Mouse (Mus musculus) kidney, adult 2 months (tissue): Measurements from ENCODE around the gene Oaz3. TPM values are rescaled to one million over a fixed set of nuclear protein-coding genes. Genes with fewer than 3 reads are reported as not detected.

Experiments used
- DNase-seq: peaks from one replicate; pipeline ENCODE4 v3.0.0; 2021
- H3K27ac ChIP-seq: fragments of 200-500 bp; 2 replicates; pipeline ENCODE4 v1.5.1; 2012; ENCODE audit warnings: low read depth, low read length, control low read depth, inconsistent platforms; ENCODE audit not compliant: insufficient read depth
- H3K27me3 ChIP-seq: fragments of 200-500 bp; replicated peaks from 2 replicates; pipeline ENCODE4 v1.6.1; 2012; ENCODE audit warnings: mild to moderate bottlenecking, moderate library complexity, low read length, inconsistent platforms; ENCODE audit not compliant: control insufficient read depth, insufficient read depth
- H3K36me3 ChIP-seq: fragments of 200-500 bp; 2 replicates; pipeline ENCODE4 v1.6.1; 2012; ENCODE audit warnings: mild to moderate bottlenecking, moderate library complexity, low read length, inconsistent platforms; ENCODE audit not compliant: control insufficient read depth, insufficient read depth
- H3K4me1 ChIP-seq: fragments of 200-500 bp; 2 replicates; pipeline ENCODE4 v1.6.1; 2011; ENCODE audit warnings: low read length; ENCODE audit not compliant: control insufficient read depth, insufficient read depth
- H3K4me3 ChIP-seq: fragments of 200-500 bp; 2 replicates; pipeline ENCODE4 v1.5.1; 2011; ENCODE audit warnings: mild to moderate bottlenecking, low read depth, low read length, control low read depth; ENCODE audit not compliant: insufficient read depth
- CTCF ChIP-seq: fragments of 200-500 bp; conservative IDR thresholded peaks from 2 replicates; pipeline ENCODE4 v1.5.1; 2011; ENCODE audit warnings: low read depth, mild to moderate bottlenecking, control low read depth, low read length, moderate library complexity, mixed read lengths; ENCODE audit not compliant: insufficient read depth, insufficient read length
- POLR2A ChIP-seq: fragments of 200-500 bp; IDR thresholded peaks from one replicate; pipeline ENCODE4 v1.6.1; 2011; ENCODE audit warnings: low read depth, low read length, control low read depth
- WGBS: fragments of 180-500 bp; shearing (Covaris S2); methylation state at CpG from one replicate; pipeline ENCODE4 v1.1.7; 2018; 5-methylcytosine and 5-hydroxymethylcytosine counted together
- polyA plus RNA-seq: library from polyadenylated mRNA; depleted of rRNA; stranded (reverse); fragments of >200 nt; gene quantifications from 2 replicates; pipeline ENCODE4 v1.2.3, GENCODE M21; 2012; rRNA removed

The Oaz3 gene
- polyA plus RNA-seq, result 0.25 and 1.0 TPM in 2 replicates

GRCm38 (mm10) chr3:94443597-94443964 lies at the start of gene Oaz3:
Gene Oaz3, minus strand, starts transcription at chr3:94443915.
- TF ChIP-seq CTCF (no peak), POLR2A (no peak)
- DNase-seq, result no peak
- no peaks in the 10 kb centered on the region for H3K4me1 ChIP-seq
- WGBS, result 1% methylated on average over 24 of the region's 24 CpGs
- peak within 1 kb of the TSS; percentile 97 for H3K4me3 ChIP-seq
- peaks cover 8% of the 10 kb centered on the region; the same call in 1 of the 2 replicates for H3K36me3 ChIP-seq
- no peaks in the 10 kb centered on the region for H3K27me3 ChIP-seq
- peak within 1 kb of the TSS; percentile 76 for H3K27ac ChIP-seq

- Histone ChIP-seq H3K4me3 (no peak overlapping the region), H3K4me1 (no peaks in the 10 kb centered on the region), H3K27me3 (no peaks in the 10 kb centered on the region), H3K27ac (no peak overlapping the region), H3K36me3 (no peaks in the 10 kb centered on the region)
- no peak for TF ChIP-seq POLR2A
- 74% methylated on average over 6 of the region's 6 CpGs for WGBS
- DNase-seq, result no peak
Measured at GRCm38 (mm10) chr3:94487581-94487980, 43.9 kb upstream of the Oaz3 start.

DNA sequence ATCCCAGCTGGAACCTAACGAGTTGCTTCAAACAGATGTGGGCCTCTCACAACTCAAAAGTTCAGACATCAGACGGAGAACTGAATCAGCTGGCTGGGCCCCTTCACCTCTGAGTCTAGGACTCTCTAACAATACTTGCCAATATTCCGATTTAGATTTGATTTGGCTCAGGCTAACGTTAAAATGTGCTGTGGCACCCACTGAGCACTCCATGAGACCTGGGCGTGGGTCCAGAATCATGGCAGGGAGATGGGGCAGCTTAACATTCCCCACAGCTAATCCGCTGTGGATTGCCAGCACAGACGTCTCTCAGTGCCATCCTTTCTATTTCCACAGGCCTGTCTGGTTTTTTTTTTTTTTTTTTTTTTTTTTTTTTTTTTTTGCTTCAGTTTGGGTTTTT lies 42.2 kb upstream of the Oaz3 start:
- no peaks in the 10 kb centered on the region for H3K27me3 ChIP-seq
- no peak for DNase-seq
- no peak overlapping the region for H3K27ac ChIP-seq
- no peaks in the 10 kb centered on the region for H3K4me1 ChIP-seq
- 83% methylated on average over 7 of the region's 7 CpGs for WGBS
- no peak overlapping the region for H3K4me3 ChIP-seq
- no peaks in the 10 kb centered on the region for H3K36me3 ChIP-seq
- no peak for TF ChIP-seq CTCF
- no peak for TF ChIP-seq POLR2A

DNA sequence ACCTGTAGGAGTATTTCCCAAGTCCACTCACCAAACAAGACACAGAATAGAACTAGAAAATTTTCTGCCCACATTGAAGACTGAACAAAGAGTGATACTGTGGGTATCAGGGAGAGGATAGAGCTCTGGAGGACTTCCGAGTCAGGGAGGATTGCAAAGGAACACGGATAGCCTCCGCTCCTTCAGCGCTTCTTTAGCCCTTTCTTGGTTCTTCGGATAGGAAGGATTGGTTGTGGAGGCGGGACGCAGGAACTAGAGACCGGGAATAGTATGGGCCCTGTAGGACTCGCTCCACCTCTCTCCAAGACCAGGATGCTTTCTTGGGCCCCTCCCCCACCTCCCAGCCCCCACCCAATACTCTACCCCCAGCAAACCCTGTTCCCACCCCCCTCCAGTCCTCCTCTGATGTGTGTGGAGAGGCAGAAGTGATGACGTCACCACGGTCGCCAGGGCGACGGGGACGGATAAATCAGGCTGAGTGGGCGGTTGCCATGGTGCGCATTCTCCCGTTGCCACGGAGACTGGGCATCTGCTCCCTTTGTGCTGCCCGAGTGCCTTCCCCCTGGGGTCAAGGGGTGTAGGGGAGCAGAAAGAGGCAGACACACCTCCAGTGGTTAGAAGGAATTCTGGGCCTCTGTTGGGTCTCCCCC lies 40.2 kb upstream of the Oaz3 start:
- Histone ChIP-seq H3K27ac (no peak overlapping the region), H3K4me3 (no peak overlapping the region), H3K27me3 (no peaks in the 10 kb centered on the region), H3K36me3 (no peaks in the 10 kb centered on the region), H3K4me1 (no peaks in the 10 kb centered on the region)
- no peak for DNase-seq
- TF ChIP-seq CTCF, result no peak
- no peak for TF ChIP-seq POLR2A
- WGBS, result 30% methylated on average over 20 of the region's 20 CpGs

DNA sequence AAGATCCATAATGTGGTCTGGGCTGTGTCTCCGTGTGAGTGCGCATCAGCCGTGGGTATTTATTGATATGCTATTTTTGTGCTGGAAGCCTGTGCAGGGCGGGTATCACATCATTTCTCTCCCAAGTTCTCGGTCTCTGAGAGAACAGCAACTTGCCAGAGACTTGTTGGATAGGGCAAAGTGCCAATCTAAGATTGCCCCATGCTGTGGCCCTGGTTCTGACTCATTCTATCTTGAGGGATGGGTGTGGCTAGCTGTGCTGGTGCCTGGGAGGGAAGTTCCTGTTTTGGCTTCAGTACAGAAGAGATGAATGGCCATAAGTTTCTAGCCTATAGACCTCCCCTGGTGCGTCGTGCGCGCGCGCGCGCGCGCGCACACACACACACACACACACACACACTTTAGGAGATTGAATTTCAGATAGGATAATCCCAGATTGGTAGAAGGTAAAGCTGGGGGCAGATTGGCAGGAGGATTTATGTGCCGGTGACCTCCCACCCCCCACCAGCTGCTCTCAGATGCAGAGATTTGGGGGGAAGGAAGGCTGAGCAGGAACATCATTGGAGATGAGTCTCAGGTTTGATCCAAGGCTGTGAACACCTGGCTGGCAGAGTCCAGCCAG lies 39.2 kb upstream of the Oaz3 start:
- no peak overlapping the region for H3K4me3 ChIP-seq
- no peaks in the 10 kb centered on the region for H3K27me3 ChIP-seq
- H3K36me3 ChIP-seq, result no peaks in the 10 kb centered on the region
- 88% methylated on average over 17 of the region's 17 CpGs for WGBS
- no peak for TF ChIP-seq CTCF
- no peak for TF ChIP-seq POLR2A
- H3K4me1 ChIP-seq, result no peaks in the 10 kb centered on the region
- H3K27ac ChIP-seq, result no peak overlapping the region
- DNase-seq, result no peak

- no peak overlapping the region for H3K4me3 ChIP-seq
- WGBS, result 76% methylated on average over 4 of the region's 4 CpGs
- H3K36me3 ChIP-seq, result no peaks in the 10 kb centered on the region
- H3K27ac ChIP-seq, result no peak overlapping the region
- DNase-seq, result no peak
- H3K4me1 ChIP-seq, result no peaks in the 10 kb centered on the region
- H3K27me3 ChIP-seq, result no peaks in the 10 kb centered on the region
- TF ChIP-seq POLR2A, result no peak
- no peak for TF ChIP-seq CTCF
Measured at GRCm38 (mm10) chr3:94481429-94481828, 37.7 kb upstream of the Oaz3 start.

DNA sequence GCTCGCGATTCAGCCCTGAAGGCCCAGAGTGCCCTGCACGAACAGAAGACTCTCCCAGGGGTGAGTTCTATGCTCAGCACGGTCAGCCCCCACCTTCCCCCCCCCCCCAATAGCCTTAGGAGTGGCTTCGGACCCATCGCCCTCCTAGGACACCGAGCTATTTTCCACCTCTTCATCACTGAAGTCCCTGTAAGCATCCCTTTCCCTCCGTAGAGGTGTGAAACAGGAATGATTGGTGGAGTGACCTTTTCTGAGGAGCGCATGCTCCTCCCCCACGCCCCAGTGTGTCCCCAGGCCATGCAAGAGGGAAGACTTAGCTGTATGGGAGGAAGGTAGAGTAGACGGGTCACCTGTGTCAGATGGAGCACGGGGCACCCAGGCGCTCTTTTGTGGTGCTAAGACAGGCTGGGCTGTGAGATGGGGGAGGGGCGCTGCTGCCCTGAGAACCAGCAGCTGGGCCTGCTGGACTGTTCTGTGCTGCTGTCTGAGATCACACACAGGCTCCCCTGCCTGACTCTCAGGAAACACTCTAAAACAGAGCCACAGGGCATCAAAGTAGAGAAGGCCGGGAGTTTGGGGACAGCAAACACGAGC lies 36.7 kb upstream of the Oaz3 start, which contains the start of gene Riiad1:
Gene Riiad1 (minus strand): TSS at position 51 of the 594 bp plus-strand sequence.
- H3K27me3 ChIP-seq, result no peaks in the 10 kb centered on the region
- TF ChIP-seq CTCF (no peak), POLR2A (no peak)
- H3K4me1 ChIP-seq, result no peaks in the 10 kb centered on the region
- H3K4me3 ChIP-seq, result no peak within 1 kb of the TSS
- H3K36me3 ChIP-seq, result no peaks in the 10 kb centered on the region
- no peak within 1 kb of the TSS for H3K27ac ChIP-seq
- WGBS, result 20% methylated on average over 16 of the region's 16 CpGs
- DNase-seq, result no peak
